Mouse (Mus musculus) lung, embryonic 14.5 days (tissue): ENCODE measurements around the gene Zfp14. TPM values are rescaled to one million over a fixed set of nuclear protein-coding genes. Genes with fewer than 3 reads are reported as not detected.

ENCODE experiments used
- ATAC-seq: fragments of 200-750 bp; cut with Nextera tagmentation; 2 replicates; pipeline ENCODE4 v1.8.0; 2017; ENCODE audit warnings: mild to moderate bottlenecking, moderate TSS enrichment, moderate library complexity; ENCODE audit not compliant: insufficient read depth
- DNase-seq: peaks from one replicate; pipeline ENCODE4 v3.0.0-alpha.2; 2015
- H3K27ac ChIP-seq: fragments of 300-500 bp; sonication (generic); 2 replicates; pipeline ENCODE4 v1.5.1; 2014; ENCODE audit warnings: low read depth, mild to moderate bottlenecking, moderate library complexity
- H3K27me3 ChIP-seq: fragments of 300-500 bp; sonication (generic); 2 replicates; pipeline ENCODE4 v1.6.1; 2014; ENCODE audit warnings: low read length, control low read depth; ENCODE audit not compliant: insufficient read depth
- H3K36me3 ChIP-seq: fragments of 300-500 bp; sonication (generic); 2 replicates; pipeline ENCODE4 v1.6.1; 2014; ENCODE audit warnings: control low read depth; ENCODE audit not compliant: insufficient read depth
- H3K4me1 ChIP-seq: fragments of 300-500 bp; sonication (generic); 2 replicates; pipeline ENCODE4 v1.6.1; 2014; ENCODE audit warnings: antibody characterized with exemption, control low read depth; ENCODE audit not compliant: insufficient read depth
- H3K4me2 ChIP-seq: fragments of 300-500 bp; sonication (generic); 2 replicates; pipeline ENCODE4 v1.6.1; 2014; ENCODE audit warnings: mild to moderate bottlenecking
- H3K4me3 ChIP-seq: fragments of 300-500 bp; sonication (generic); 2 replicates; pipeline ENCODE4 v1.5.1; 2014; ENCODE audit warnings: low read depth, low read length
- H3K9ac ChIP-seq: fragments of 300-500 bp; sonication (generic); 2 replicates; pipeline ENCODE4 v1.6.1; 2014
- H3K9me3 ChIP-seq: fragments of 300-500 bp; sonication (generic); 2 replicates; pipeline ENCODE4 v1.6.1; 2016; ENCODE audit warnings: low read depth, low read length, control low read depth
- CTCF ChIP-seq: IDR thresholded peaks from 2 replicates; pipeline ENCODE4 v1.5.1; 2016; ENCODE audit warnings: antibody characterized with exemption, low read depth
- WGBS: fragments of 180-500 bp; shearing (Covaris S2); extraction: QIAGEN DNeasy Blood & Tissue Kit; methylation state at CpG from one replicate; pipeline ENCODE4 v1.1.7; 2014; 5-methylcytosine and 5-hydroxymethylcytosine counted together
- polyA plus RNA-seq: library from polyadenylated mRNA; unstranded; fragments of >200 nt; fragmentation: Nextera tagmentation; extraction: Ambion mirVana; gene quantifications from 2 replicates; pipeline ENCODE4 v1.2.1, GENCODE M21; 2014

Zfp14 gene
- polyA plus RNA-seq, 1 experiment from 2014 or later, result 4.2 TPM

GRCm38 (mm10) chr7:30010551-30011195 is 40.5 kb downstream of the Zfp14 start:
- TF ChIP-seq CTCF, result no peak
- no peak for ATAC-seq

DNA sequence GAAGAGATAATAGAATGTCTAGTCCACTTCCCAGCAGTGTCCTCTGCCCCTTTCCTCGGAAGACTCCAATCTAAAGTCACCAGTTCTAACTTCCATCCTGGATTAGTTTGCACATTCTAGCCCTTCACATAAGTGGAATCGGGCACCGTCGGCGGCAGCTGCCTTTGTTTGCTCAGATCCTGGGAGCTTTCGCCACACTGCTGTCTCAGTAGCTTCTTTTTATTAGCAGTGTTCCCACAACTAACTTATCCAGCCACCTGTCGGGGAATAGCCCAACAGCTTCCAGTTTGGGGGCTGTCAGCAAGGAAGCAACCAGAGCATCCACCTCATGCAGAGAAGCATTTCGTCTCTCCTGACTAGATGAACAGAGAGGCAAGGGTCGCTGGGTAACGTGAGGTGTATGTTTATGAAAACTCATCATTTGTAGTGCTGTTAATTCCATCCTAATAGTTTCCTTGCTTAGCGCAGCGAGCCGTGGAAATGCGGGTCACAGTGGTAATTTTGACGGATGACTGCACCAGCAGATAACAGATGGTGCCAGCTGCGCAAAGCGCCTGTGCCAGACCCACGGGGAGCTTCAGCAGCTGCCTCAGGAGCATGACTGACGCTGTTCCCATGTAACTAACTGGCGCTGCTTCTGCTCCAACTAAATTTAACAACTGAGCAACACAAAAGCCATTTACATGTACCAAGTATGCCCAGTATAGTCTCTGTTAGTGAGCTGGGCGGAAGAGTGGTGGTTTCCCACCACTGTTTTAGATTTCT is 41.7 kb downstream of the Zfp14 start:
- Histone ChIP-seq H3K36me3 (peaks cover 62% of the 10 kb centered on the region), H3K9ac (no peak overlapping the region), H3K4me3 (no peak overlapping the region), H3K27ac (no peak overlapping the region), H3K4me2 (no peak overlapping the region), H3K4me1 (no peaks in the 10 kb centered on the region), H3K27me3 (no peaks in the 10 kb centered on the region), H3K9me3 (no peaks in the 10 kb centered on the region)
- ATAC-seq (no peak), DNase-seq (no peak)
- TF ChIP-seq CTCF, result no peak
- 58% methylated on average over 21 of the region's 21 CpGs for WGBS

More at GRCm38 (mm10) chr7:30010551-30011195, 40.5 kb downstream of the Zfp14 start:
- no peaks in the 10 kb centered on the region for H3K9me3 ChIP-seq
- no peak for DNase-seq
- peaks cover 63% of the 10 kb centered on the region for H3K36me3 ChIP-seq
- no peaks in the 10 kb centered on the region for H3K4me1 ChIP-seq
- H3K9ac ChIP-seq, result no peak overlapping the region
- no peak overlapping the region for H3K4me2 ChIP-seq
- H3K27ac ChIP-seq, result no peak overlapping the region
- H3K27me3 ChIP-seq, result no peaks in the 10 kb centered on the region
- H3K4me3 ChIP-seq, result no peak overlapping the region
- 78% methylated on average over 10 of the region's 10 CpGs for WGBS

DNA sequence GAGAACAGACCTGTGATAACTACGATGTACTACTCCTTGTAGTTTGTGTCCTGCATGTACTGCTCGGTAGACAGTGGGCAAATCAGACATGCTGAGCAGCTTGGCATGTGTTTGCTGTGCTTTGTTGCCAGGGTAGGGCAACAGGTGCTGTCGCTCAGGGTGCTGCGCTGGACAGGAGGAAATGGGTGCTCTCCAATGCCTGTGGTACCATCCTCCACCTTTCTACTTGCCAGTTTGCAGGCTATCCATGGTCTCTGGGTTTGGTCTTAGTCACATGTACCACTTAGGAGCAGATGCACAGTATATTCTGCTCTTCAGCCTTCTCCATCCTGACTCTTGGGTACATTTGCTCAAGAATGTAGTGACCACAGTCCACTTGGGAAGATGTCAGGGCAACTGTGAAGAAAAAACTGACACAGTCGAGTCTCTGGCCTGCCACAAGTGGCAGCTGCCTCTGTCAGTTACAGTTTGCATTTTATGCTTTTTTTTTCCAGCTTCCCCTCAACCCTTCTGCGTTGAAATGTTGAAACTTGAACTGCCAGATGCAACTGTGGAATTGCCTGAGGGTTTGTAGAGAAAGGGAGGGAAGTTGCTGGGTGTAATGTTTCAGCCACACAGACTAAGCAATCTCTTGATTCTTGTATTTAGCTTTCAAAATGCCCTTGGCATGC is 43.0 kb downstream of the Zfp14 start:
- 70% methylated on average over 6 of the region's 6 CpGs for WGBS
- Histone ChIP-seq H3K27ac (no peak overlapping the region), H3K4me1 (no peaks in the 10 kb centered on the region), H3K9ac (no peak overlapping the region), H3K4me2 (no peak overlapping the region), H3K36me3 (peaks cover 64% of the 10 kb centered on the region), H3K4me3 (no peak overlapping the region), H3K9me3 (no peaks in the 10 kb centered on the region), H3K27me3 (no peaks in the 10 kb centered on the region)
- DNase-seq (no peak), ATAC-seq (no peak)
- TF ChIP-seq CTCF, result no peak

DNA sequence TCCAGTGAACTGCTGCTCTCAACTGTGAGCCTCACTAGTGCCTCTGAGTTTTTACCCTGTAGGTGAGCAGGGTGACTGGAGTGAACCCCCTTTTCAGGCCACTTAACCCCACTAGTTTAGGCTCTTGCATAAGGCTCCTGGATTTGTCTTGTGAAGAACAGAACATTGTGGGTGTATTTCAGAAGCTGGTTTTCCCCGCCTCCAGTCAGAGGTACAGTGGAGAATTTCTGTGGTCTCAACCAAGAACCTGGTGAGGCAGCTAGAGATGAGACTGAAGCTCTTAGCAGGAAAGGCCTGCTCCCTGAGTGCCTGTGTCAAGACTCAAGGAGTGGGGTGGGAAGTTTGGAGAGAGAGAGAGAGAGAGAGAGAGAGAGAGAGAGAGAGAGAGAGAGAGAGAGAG is 43.6 kb downstream of the Zfp14 start:
- Histone ChIP-seq H3K9ac (no peak overlapping the region), H3K4me2 (no peak overlapping the region), H3K4me3 (no peak overlapping the region), H3K27me3 (no peaks in the 10 kb centered on the region), H3K36me3 (peaks cover 67% of the 10 kb centered on the region), H3K4me1 (no peaks in the 10 kb centered on the region), H3K27ac (no peak overlapping the region), H3K9me3 (no peaks in the 10 kb centered on the region)
- DNase-seq (no peak), ATAC-seq (no peak)
- no peak for TF ChIP-seq CTCF
- WGBS, result 93% methylated on average over 1 of the region's 1 CpGs

DNA sequence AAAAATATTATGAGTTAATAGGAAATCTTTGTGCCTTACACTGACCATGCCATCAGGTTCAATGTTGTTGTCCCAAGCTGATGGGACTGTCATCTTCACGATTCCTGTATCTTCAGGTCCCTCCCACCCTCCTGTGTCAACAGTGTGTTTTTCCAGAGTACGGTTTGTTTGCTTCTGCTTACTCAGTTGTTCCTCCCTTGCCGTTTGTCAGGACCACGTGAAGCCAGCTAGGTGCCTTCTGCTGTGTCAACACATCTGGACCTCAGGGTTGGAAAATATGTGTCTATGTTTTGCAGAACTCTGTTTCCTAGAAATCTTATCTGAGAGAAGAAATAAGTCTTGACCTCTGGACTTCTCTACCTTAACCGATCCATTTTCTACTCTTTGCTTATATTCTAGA is 50.6 kb downstream of the Zfp14 start:
- H3K4me2 ChIP-seq, result no peak overlapping the region

DNA sequence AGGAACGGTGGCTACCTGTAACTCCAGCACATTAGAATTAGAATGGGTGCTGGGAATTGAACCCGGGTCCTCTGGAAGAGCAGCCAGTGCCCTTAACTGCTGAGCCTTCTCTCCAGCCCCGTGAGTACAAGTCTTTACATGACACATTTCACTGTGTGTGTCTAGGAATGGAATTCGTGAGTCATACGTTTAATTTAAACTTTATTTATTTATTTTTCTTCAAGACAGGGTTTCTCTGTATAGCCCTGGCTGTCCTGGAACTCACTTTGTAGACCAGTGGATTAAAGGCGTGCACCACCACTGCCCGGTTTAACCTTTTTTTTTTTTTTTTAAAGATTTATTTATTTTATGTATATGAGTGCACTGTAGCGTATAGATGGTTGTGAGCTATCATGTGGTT is 56.0 kb downstream of the Zfp14 start:
- ATAC-seq (no peak), DNase-seq (no peak)
- H3K4me3 ChIP-seq, result no peak overlapping the region
- H3K9ac ChIP-seq, result no peak overlapping the region
- no peak overlapping the region for H3K27ac ChIP-seq
- H3K36me3 ChIP-seq, result peaks cover 83% of the 10 kb centered on the region
- no peak for TF ChIP-seq CTCF
- no peak overlapping the region for H3K4me2 ChIP-seq
- 82% methylated on average over 8 of the region's 8 CpGs for WGBS
- H3K4me1 ChIP-seq, result no peaks in the 10 kb centered on the region
- H3K9me3 ChIP-seq, result no peaks in the 10 kb centered on the region
- H3K27me3 ChIP-seq, result no peaks in the 10 kb centered on the region

More for the DNA sequence above, 50.6 kb downstream of the Zfp14 start:
- 67% methylated on average over 5 of the region's 5 CpGs for WGBS
- Histone ChIP-seq H3K4me1 (no peaks in the 10 kb centered on the region), H3K9ac (no peak overlapping the region), H3K9me3 (no peaks in the 10 kb centered on the region), H3K36me3 (peaks cover 78% of the 10 kb centered on the region), H3K27me3 (no peaks in the 10 kb centered on the region), H3K27ac (no peak overlapping the region), H3K4me3 (no peak overlapping the region)
- ATAC-seq (no peak), DNase-seq (no peak)
- no peak for TF ChIP-seq CTCF

- H3K9ac ChIP-seq, result no peak overlapping the region
- no peak overlapping the region for H3K27ac ChIP-seq
- 97% methylated on average over 9 of the region's 9 CpGs for WGBS
- no peak for TF ChIP-seq CTCF
- no peak overlapping the region for H3K4me2 ChIP-seq
- peaks cover 79% of the 10 kb centered on the region for H3K36me3 ChIP-seq
- no peaks in the 10 kb centered on the region for H3K9me3 ChIP-seq
- H3K4me1 ChIP-seq, result no peaks in the 10 kb centered on the region
- ATAC-seq, result no peak
- H3K4me3 ChIP-seq, result no peak overlapping the region
- DNase-seq, result no peak
- no peaks in the 10 kb centered on the region for H3K27me3 ChIP-seq
Measured at GRCm38 (mm10) chr7:29993340-29993739, 57.8 kb downstream of the Zfp14 start.
